Mouse (Mus musculus): Measurements from ENCODE around the gene Ticam1.
A peak's percentile ranks its signal among the peaks of the same experiment; 100 is the strongest.

- peak; percentile 90 for TF ChIP-seq CTCF (IDR thresholded peaks at IDR 0.05; ENCODE audit: borderline replicate concordance, extremely low read depth, insufficient read depth, insufficient read length)
- no peak for TF ChIP-seq POLR2A (IDR thresholded peaks at IDR 0.05; ENCODE audit: borderline replicate concordance, extremely low read depth, insufficient read depth, insufficient read length, poor library complexity, severe bottlenecking)
Measured at GRCm38 (mm10) chr17:56264020-56264419, 12.6 kb downstream of the Ticam1 start.

All from brain, embryonic 14.5 days (tissue).